Mouse (Mus musculus): ENCODE results near the gene Slco3a1. TPM values are rescaled to one million over a fixed set of nuclear protein-coding genes. Genes with fewer than 3 reads are reported as not detected.

The Slco3a1 gene
- total and polyA plus RNA-seq, 3 experiments: 0.11 TPM; not detected in 2

GRCm38 (mm10) chr7:74429252-74429651, 125.3 kb downstream of the Slco3a1 start:
- no peak for ATAC-seq (ENCODE audit: extremely low read depth, insufficient number of reproducible peaks, low FRiP score, poor library complexity, severe bottlenecking)
- H3K36me3 ChIP-seq (replicated peaks): no peaks in the 10 kb centered on the region

GRCm38 (mm10) chr7:74427135-74427534, 127.4 kb downstream of the Slco3a1 start:
- peaks cover 38% of the 10 kb centered on the region for H3K9me3 ChIP-seq (replicated peaks)
- no peak for TF ChIP-seq TAL1 (conservative IDR thresholded peaks at IDR 0.05; ENCODE audit: low read depth, low read length)
- TF ChIP-seq GATA1 (IDR thresholded peaks at IDR 0.05; ENCODE audit: borderline replicate concordance, low read length): no peak
- no peak for TF ChIP-seq CTCF (IDR thresholded peaks at IDR 0.05; ENCODE audit: low read depth, low read length)
- TF ChIP-seq GATA2 (IDR thresholded peaks at IDR 0.05; ENCODE audit: borderline replicate concordance, low read depth, low read length): no peak
- no peak for TF ChIP-seq POLR2AphosphoS5 (IDR thresholded peaks at IDR 0.05; ENCODE audit: insufficient replicate concordance, low read depth, low read length)
- no peaks in the 10 kb centered on the region for H3K36me3 ChIP-seq (replicated peaks)
- DNase-seq (ENCODE audit: low spot score) (no peak), ATAC-seq (ENCODE audit: extremely low read depth, insufficient number of reproducible peaks, low FRiP score, poor library complexity, severe bottlenecking) (no peak)
- H3K4me1 ChIP-seq (ENCODE audit: insufficient read depth, low read depth, low read length): no peaks in the 10 kb centered on the region
- H3K4me3 ChIP-seq (ENCODE audit: low read depth, low read length): no peak overlapping the region
- H3K27me3 ChIP-seq (ENCODE audit: insufficient read depth, low read length): no peaks in the 10 kb centered on the region

More at GRCm38 (mm10) chr7:74429252-74429651, 125.3 kb downstream of the Slco3a1 start:
- Histone ChIP-seq H3K4me1 (ENCODE audit: insufficient read depth, low read depth, low read length) (no peaks in the 10 kb centered on the region), H3K27me3 (ENCODE audit: insufficient read depth, low read length) (no peaks in the 10 kb centered on the region), H3K9me3 (replicated peaks) (peaks cover 29% of the 10 kb centered on the region), H3K4me3 (ENCODE audit: low read depth, low read length) (no peak overlapping the region)
- DNase-seq (ENCODE audit: low spot score): no peak
- TF ChIP-seq CTCF (IDR thresholded peaks at IDR 0.05; ENCODE audit: low read depth, low read length): no peak
- no peak for TF ChIP-seq POLR2AphosphoS5 (IDR thresholded peaks at IDR 0.05; ENCODE audit: insufficient replicate concordance, low read depth, low read length)
- no peak for TF ChIP-seq GATA2 (IDR thresholded peaks at IDR 0.05; ENCODE audit: borderline replicate concordance, low read depth, low read length)
- no peak for TF ChIP-seq GATA1 (IDR thresholded peaks at IDR 0.05; ENCODE audit: borderline replicate concordance, low read length)
- TF ChIP-seq TAL1 (conservative IDR thresholded peaks at IDR 0.05; ENCODE audit: low read depth, low read length): no peak

DNA sequence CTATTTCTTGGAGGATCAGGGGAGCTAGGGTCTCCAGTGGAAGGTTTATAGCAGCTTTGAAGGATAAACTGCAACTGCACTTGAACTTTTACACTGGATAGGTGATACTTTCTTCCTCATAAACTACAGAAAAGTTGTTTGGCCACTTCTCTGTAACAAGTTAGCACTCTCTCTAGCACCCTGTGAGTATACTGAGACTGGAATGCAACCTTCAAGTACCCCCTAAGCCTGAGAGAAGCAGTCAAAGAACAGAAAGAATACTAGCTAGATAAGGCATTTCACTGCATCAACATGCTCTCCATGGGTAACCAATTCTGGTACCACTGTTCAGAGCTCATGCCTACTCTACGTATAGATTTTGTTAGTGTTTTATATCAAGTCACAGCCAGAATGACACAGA, 128.6 kb downstream of the Slco3a1 start:
- Histone ChIP-seq H3K4me3 (ENCODE audit: low read depth, low read length) (no peak overlapping the region), H3K36me3 (replicated peaks) (no peaks in the 10 kb centered on the region), H3K4me1 (ENCODE audit: insufficient read depth, low read depth, low read length) (no peaks in the 10 kb centered on the region), H3K9me3 (replicated peaks) (peaks cover 44% of the 10 kb centered on the region), H3K27me3 (ENCODE audit: insufficient read depth, low read length) (no peaks in the 10 kb centered on the region)
- ATAC-seq (ENCODE audit: extremely low read depth, insufficient number of reproducible peaks, low FRiP score, poor library complexity, severe bottlenecking) (no peak), DNase-seq (ENCODE audit: low spot score) (no peak)
- no peak for TF ChIP-seq CTCF (IDR thresholded peaks at IDR 0.05; ENCODE audit: low read depth, low read length)
- TF ChIP-seq TAL1 (conservative IDR thresholded peaks at IDR 0.05; ENCODE audit: low read depth, low read length): no peak

DNA sequence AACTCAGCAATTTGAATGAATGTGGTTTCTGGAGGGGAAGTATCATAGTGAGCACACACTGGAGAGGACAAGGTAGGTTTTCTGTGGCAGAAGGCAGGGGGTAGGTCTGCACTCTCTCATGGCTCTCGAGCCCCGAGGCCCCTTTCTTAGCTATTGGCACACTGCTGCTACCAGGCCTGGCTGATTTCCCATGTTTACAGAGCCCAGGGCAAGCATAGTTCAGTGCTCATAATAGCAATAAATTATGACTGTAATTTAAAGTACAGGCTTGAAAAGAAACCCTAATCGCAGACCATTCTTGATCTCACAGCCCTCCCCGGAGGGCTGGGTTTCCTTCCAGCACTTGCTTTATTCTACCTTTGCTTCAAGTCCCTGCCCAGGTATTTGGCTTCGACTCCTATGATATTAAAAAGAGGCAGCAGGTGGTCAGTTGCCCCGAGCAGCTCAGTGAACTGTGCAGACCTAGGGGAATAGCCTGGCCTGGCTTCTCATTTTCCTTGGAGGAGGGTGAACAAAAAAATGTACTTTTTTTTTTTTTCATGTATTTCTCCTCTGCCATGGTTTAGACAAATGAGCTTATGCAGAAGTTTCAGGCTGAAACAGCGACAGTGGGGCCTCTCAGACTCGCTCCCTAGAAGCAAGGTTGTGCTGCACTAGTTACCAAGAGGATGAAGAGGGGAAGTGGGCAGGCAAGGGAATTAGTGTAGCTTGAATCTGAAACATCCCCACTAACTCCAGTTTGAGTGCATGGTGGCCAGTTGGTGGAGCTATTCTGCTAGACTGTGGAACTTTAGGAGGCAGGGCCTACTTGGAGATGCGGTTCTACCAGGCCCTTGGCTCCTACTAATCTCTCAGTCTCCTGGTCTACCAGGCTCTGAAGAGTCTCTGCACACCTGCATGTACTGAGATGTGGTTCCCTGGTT, 130.4 kb downstream of the Slco3a1 start:
- no peaks in the 10 kb centered on the region for H3K4me1 ChIP-seq (ENCODE audit: insufficient read depth, low read depth, low read length)
- no peak overlapping the region for H3K4me3 ChIP-seq (ENCODE audit: low read depth, low read length)
- TF ChIP-seq POLR2AphosphoS5 (IDR thresholded peaks at IDR 0.05; ENCODE audit: insufficient replicate concordance, low read depth, low read length) (no peak), CTCF (IDR thresholded peaks at IDR 0.05; ENCODE audit: low read depth, low read length) (no peak), GATA2 (IDR thresholded peaks at IDR 0.05; ENCODE audit: borderline replicate concordance, low read depth, low read length) (no peak), TAL1 (conservative IDR thresholded peaks at IDR 0.05; ENCODE audit: low read depth, low read length) (no peak)
- H3K27me3 ChIP-seq (ENCODE audit: insufficient read depth, low read length): no peaks in the 10 kb centered on the region
- peaks cover 57% of the 10 kb centered on the region for H3K9me3 ChIP-seq (replicated peaks)
- no peaks in the 10 kb centered on the region for H3K36me3 ChIP-seq (replicated peaks)
- DNase-seq (ENCODE audit: low spot score) (no peak), ATAC-seq (ENCODE audit: extremely low read depth, insufficient number of reproducible peaks, low FRiP score, poor library complexity, severe bottlenecking) (no peak)

DNA sequence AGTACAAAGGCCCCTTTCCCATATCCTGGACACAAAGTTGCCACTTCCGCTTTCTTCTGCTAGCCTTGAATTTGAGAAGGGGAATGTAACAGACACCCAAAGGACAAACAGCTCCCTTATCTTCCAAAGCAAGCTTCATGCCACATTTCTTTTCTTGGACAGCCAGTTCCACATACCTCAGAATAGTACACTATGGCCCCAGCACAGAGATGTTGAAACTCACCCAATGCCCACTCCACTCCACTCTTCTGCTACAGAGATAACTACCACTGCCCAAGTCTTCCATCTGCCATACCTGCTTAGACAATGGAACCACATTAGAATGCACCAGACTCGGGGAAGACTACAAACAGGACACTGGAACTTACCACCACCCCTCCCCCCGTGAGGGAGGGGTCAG, 131.3 kb downstream of the Slco3a1 start:
- Histone ChIP-seq H3K36me3 (replicated peaks) (no peaks in the 10 kb centered on the region), H3K4me1 (ENCODE audit: insufficient read depth, low read depth, low read length) (no peaks in the 10 kb centered on the region), H3K27me3 (ENCODE audit: insufficient read depth, low read length) (no peaks in the 10 kb centered on the region), H3K9me3 (replicated peaks) (peaks cover 61% of the 10 kb centered on the region), H3K4me3 (ENCODE audit: low read depth, low read length) (no peak overlapping the region)
- TF ChIP-seq CTCF (IDR thresholded peaks at IDR 0.05; ENCODE audit: low read depth, low read length) (no peak), GATA1 (IDR thresholded peaks at IDR 0.05; ENCODE audit: borderline replicate concordance, low read length) (no peak), POLR2AphosphoS5 (IDR thresholded peaks at IDR 0.05; ENCODE audit: insufficient replicate concordance, low read depth, low read length) (no peak), GATA2 (IDR thresholded peaks at IDR 0.05; ENCODE audit: borderline replicate concordance, low read depth, low read length) (no peak), TAL1 (conservative IDR thresholded peaks at IDR 0.05; ENCODE audit: low read depth, low read length) (no peak)
- DNase-seq (ENCODE audit: low spot score) (no peak), ATAC-seq (ENCODE audit: extremely low read depth, insufficient number of reproducible peaks, low FRiP score, poor library complexity, severe bottlenecking) (no peak)

- ATAC-seq (ENCODE audit: extremely low read depth, insufficient number of reproducible peaks, low FRiP score, poor library complexity, severe bottlenecking) (no peak), DNase-seq (ENCODE audit: low spot score) (no peak)
- Histone ChIP-seq H3K4me1 (ENCODE audit: insufficient read depth, low read depth, low read length) (no peaks in the 10 kb centered on the region), H3K36me3 (replicated peaks) (no peaks in the 10 kb centered on the region), H3K9me3 (replicated peaks) (peaks cover 64% of the 10 kb centered on the region), H3K27me3 (ENCODE audit: insufficient read depth, low read length) (no peaks in the 10 kb centered on the region), H3K4me3 (ENCODE audit: low read depth, low read length) (no peak overlapping the region)
- TF ChIP-seq GATA1 (IDR thresholded peaks at IDR 0.05; ENCODE audit: borderline replicate concordance, low read length) (no peak), CTCF (IDR thresholded peaks at IDR 0.05; ENCODE audit: low read depth, low read length) (no peak), GATA2 (IDR thresholded peaks at IDR 0.05; ENCODE audit: borderline replicate concordance, low read depth, low read length) (no peak), POLR2AphosphoS5 (IDR thresholded peaks at IDR 0.05; ENCODE audit: insufficient replicate concordance, low read depth, low read length) (no peak), TAL1 (conservative IDR thresholded peaks at IDR 0.05; ENCODE audit: low read depth, low read length) (no peak)
These were observed 131.8 kb downstream of the Slco3a1 start for GRCm38 (mm10) chr7:74422731-74423130.
